Mouse (Mus musculus) lung, postnatal 10 days (tissue): ENCODE measurements around the gene Tgoln1.

ENCODE experiments used
- DNase-seq: peaks from one replicate; pipeline ENCODE4 v3.0.0; 2021

The Tgoln1 gene

GRCm38 (mm10) chr6:72627276-72627675, 10.5 kb upstream of the Tgoln1 start:
- no peak for DNase-seq

- DNase-seq = no peak
Observed at GRCm38 (mm10) chr6:72626391-72626790, 9.6 kb upstream of the Tgoln1 start.

DNA sequence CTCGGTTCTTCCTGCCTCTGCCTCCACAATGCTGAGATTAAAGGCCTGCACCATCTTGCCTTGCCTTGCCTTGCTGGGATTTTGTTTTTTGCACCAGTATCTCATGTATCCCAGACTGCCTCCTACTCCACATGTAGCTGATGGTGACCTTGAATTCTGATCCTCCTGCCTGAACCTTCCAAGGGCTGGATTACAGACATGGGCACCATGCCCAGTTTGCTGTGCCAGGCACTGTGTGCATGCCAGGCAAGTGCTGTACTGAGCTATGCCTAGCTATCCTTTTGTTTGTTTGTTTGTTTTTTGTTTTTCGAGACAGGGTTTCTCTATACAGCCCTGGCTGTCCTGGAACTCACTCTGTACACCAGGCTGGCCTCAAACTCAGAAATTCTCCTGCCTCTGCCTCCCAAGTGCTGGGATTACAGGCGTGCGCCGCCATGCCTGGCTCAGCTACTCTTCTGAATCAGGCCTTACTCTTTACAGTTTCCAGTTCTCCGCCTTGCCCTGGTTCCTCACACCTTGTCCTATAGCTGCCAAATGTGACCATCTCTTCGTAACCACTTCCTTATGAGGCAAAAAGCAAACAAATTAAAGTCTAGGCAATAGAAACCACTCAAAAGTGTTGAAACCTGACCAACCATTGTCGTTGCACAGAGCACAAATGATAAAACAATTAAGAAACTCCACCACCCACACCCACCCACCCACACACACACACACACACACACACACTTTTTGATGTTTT, 7.0 kb upstream of the Tgoln1 start:
- no peak for DNase-seq

GRCm38 (mm10) chr6:72622917-72623316, 6.1 kb upstream of the Tgoln1 start:
- no peak for DNase-seq

GRCm38 (mm10) chr6:72620920-72621319, 4.1 kb upstream of the Tgoln1 start:
- DNase-seq = no peak

- peak; percentile 50 for DNase-seq
Observed at GRCm38 (mm10) chr6:72619734-72620532, 3.1 kb upstream of the Tgoln1 start.

DNA sequence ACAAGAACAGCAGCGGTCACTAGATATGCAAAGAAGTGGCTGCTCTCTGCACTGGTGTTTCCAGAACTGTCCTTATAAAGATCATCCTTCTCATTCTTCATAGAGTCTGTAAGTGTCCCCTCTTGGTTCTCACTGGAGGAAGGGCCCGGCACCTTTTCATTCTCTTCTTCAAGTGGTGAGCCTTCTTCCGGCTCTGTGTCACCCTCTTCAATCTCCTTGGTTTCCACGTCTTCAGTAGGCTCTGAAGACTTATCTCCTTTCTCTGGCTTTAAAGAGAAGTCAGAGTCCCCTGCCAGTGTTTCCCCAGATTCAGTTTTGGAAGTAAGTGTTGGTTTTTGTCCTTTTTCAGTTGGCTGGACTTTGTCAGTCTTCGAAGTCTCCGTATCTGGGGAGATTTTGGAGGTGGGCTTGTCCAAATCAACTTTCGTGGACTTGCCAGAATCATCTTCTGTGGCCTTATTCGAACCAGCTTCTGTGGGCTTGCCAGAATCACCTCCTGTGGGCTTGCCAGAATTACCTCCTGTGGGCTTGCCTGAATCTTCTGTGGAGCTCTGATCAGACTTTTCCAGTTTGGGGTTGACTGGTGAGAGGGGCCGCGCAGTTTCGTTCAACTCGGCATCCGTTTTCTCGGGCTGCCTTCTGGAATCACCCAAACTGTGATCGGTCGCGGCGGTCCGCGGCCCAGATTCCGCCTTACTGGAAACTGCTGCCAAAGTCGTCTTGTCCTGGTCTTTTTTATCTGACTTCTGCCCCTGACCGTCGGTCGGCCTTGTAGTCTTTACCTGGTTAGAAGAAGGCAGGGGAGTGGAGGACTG, 1.0 kb downstream of the Tgoln1 start:
- DNase-seq = no peak

- no peak for DNase-seq
Observed at GRCm38 (mm10) chr6:72615151-72615550, 1.6 kb downstream of the Tgoln1 start.

DNA sequence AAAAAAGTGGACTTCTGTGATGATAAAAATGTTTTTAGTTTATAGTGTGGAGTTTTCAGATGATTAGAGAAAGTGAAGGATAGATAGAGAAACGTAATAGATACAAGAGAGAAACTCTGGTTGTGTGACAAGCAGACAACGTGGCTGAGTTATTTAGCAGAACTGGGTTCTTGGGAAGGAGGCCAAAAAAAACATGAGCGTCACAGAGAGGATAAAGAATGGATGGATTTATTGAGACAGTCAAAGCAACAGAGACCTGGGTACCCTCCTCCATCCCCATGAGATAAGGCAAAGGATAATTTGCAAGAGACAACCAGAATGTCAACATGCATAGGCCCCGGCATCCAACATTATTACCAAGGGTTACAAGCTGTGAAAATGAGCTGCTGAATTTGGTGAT, 6.5 kb downstream of the Tgoln1 start:
- DNase-seq = no peak

DNA sequence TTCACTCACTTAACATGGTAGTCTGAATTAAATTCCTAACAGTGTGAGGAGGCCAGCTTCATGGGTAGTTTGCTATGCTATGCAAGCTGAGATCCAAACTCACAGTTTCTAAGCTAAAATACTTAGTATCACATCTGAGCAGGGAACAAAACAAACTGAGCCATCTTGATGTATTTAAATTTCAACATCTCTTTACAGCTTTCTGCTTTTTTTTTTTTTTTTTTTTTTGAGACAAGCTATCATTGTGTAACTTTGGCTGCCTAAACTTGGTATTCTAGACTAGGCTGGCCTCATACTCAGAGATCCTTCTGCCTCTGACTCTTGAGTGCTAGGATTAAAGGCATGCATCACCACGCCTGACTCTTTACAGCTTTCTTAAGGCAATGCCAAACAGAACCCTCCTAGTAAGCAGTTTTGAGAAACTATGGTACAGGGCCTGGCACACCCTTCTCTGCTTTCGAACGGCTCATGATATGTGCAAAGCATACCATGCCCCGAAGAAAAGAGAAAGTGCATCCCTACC, 8.1 kb downstream of the Tgoln1 start:
- DNase-seq = no peak

- no peak for DNase-seq
Observed at GRCm38 (mm10) chr6:72607676-72608075, 9.1 kb downstream of the Tgoln1 start.

GRCm38 (mm10) chr6:72607060-72607459, 9.7 kb downstream of the Tgoln1 start:
- DNase-seq = no peak

GRCm38 (mm10) chr6:72604066-72604465, 12.7 kb downstream of the Tgoln1 start:
- DNase-seq = no peak

- DNase-seq = peak; percentile 91
Observed at GRCm38 (mm10) chr6:72601732-72602131, 15.1 kb downstream of the Tgoln1 start.

GRCm38 (mm10) chr6:72600771-72601170, 16.0 kb downstream of the Tgoln1 start:
- DNase-seq = no peak

- no peak for DNase-seq
Observed at GRCm38 (mm10) chr6:72600216-72600615, 16.6 kb downstream of the Tgoln1 start.

DNA sequence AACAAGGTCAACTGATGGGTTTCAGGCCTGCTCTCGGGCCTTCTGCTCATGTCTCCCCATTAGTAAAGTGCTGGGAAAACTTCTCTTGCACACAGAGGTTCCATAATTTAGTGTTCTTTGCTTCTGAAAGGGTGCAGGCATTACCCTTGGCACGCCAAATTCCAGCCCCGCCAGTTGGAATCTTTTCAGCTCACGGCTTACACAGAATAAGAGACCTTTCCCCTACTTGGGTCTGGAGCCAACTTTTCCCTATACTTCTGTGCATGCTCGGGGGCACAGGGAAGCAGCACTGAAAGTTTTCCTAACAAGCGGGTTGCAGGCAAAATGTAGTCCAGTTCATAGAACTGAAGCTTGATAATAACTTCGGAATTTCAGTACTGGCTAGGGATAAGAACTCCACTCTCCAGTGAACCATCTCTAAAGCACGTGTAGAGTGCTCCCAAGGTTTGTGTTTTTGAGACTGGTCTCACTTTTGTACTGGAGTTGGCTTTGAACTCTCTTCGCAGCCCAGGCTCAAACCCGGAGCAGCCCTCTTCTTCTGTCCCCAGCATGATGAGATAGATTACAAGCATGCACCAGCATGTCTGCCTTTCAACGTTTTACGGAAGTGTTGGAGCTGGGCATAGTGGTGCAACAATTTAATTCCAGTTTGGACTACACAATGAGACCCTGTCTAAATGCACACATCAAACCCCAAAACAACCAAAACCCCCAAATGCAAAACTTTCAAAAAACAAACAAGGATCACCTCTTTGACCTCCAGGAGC, 17.8 kb downstream of the Tgoln1 start:
- peak; percentile 65 for DNase-seq

GRCm38 (mm10) chr6:72597956-72598753, 18.6 kb downstream of the Tgoln1 start, which contains the start of the genes Elmod3 and Retsat:
Elmod3 (minus strand) TSS chr6:72598413.
Retsat (plus strand) TSS chr6:72598475.
- peak; percentile 98 for DNase-seq

GRCm38 (mm10) chr6:72597083-72597874, 19.5 kb downstream of the Tgoln1 start:
- peak; percentile 83 for DNase-seq

GRCm38 (mm10) chr6:72593914-72594313, 22.9 kb downstream of the Tgoln1 start:
- DNase-seq = no peak
